Comparison of ENCODE assay signal across 8 mouse cellular contexts in genomic region chr11:106065923-106066571, GRCm38 (mm10). TPM values are rescaled to one million over a fixed set of nuclear protein-coding genes. Genes with fewer than 3 reads are reported as not detected.
DNase-seq lines count a peak whose midpoint lies in the region; ATAC-seq lines count a peak whose summit lies in the region.

TSS of gene Taco1 (plus strand) at chr11:106066061.

- intact Hi-C loops in gastrocnemius, postnatal 14 days (cut with DNase I; ENCODE audit: low total_unique reads): no loop called here
- intact Hi-C loops in left cerebral cortex, postnatal 10 days (cut with DNase I): no loop called here

- DNase-seq in adrenal gland, adult (ENCODE audit: inconsistent age in 2 of 2, low spot score in 1 of 2): peak; percentile 94 to 98
- peak; percentile 96 for DNase-seq in embryo, embryonic 10.5 days (ENCODE audit: low spot score)
- peak; percentile 95 for DNase-seq in gastrocnemius, postnatal 14 days
- DNase-seq in left cerebral cortex, postnatal 10 days (ENCODE audit: extremely low spot score in 1 of 2, low spot score in 2 of 2): peak; percentile 95 to 96
- peak; percentile 94 for DNase-seq in right cerebral cortex, postnatal 25 days
- DNase-seq in urinary bladder, postnatal 4 days (ENCODE audit: low spot score in 2 of 2): peak; percentile 86 to 95

- ATAC-seq in inflammation-experienced regulatory T-cells, adult 6 months: peak; percentile 97
- ATAC-seq in megakaryocyte-erythroid progenitor cell, adult 5-6 weeks (replicated peaks; ENCODE audit: low FRiP score, low TSS enrichment, poor library complexity, severe bottlenecking): peak; percentile 88

RNA-seq across cellular contexts. Expression of gene Taco1, which starts in this region (rescaled TPM):
- 10 to 100 TPM; 38.8 to 42.5 TPM for total RNA-seq in gastrocnemius, postnatal 14 days (2021)
- polyA plus RNA-seq in inflammation-experienced regulatory T-cells, adult 6 months (2017; shearing (Covaris generic)): 10 to 100 TPM in 2 of 3 experiments, 1 to 10 TPM in 1; 7.7 to 14.5 (median 13.3) TPM
- total RNA-seq in left cerebral cortex, postnatal 10 days (2021): 10 to 100 TPM; 14.0 TPM
- total RNA-seq in megakaryocyte-erythroid progenitor cell, adult 5-6 weeks (2014; fragmentation: Nextera tagmentation): 8.3 and 9.0 TPM in 2 replicates
- total RNA-seq in megakaryocyte-erythroid progenitor cell, adult 5-6 weeks (2017): 15.2 and 29.7 TPM in 2 replicates

Comparison
In these comparisons a context has a peak if more than half of its experiments do, and no peak if none do; other contexts are left out.
1. Peak in every context shown above with its lines: DNase-seq and ATAC-seq.